Mouse (Mus musculus): ENCODE data around the gene Hinfp.

- TF ChIP-seq GATA1 (IDR thresholded peaks at IDR 0.05; ENCODE audit: borderline replicate concordance, low read length) (no peak), FLI1 (IDR thresholded peaks at IDR 0.05; ENCODE audit: low read length) (no peak)
Observed at GRCm38 (mm10) chr9:44342173-44342572, 36.7 kb upstream of the Hinfp start.
